8 mouse cellular contexts compared by ENCODE assay signal in genomic region chr14:52244041-52244689, GRCm38 (mm10). TPM values are rescaled to one million over a fixed set of nuclear protein-coding genes. Genes with fewer than 3 reads are reported as not detected.
DNase-seq lines count a peak whose midpoint lies in the region; ATAC-seq and TF ChIP-seq lines count a peak whose summit lies in the region.

No protein-coding gene starts in this region.

- H3K27ac ChIP-seq in forebrain, embryonic 12.5 days = peak overlapping the region; percentile 50; the same call in 1 of the 2 replicates
- peak overlapping the region; percentile 73 for H3K27ac ChIP-seq in heart, postnatal 0 days (ENCODE audit: low read depth)
- H3K27ac ChIP-seq in liver, embryonic 16.5 days (ENCODE audit: low read length) = peak overlapping the region; percentile 63
- H3K27ac ChIP-seq in neural tube, embryonic 13.5 days (replicated peaks) = peak overlapping the region; percentile 75
- peak overlapping the region; percentile 74 for H3K27ac ChIP-seq in testis, adult 2 months (ENCODE audit: control insufficient read depth, insufficient read depth, low read depth, low read length)

- no peaks in the 10 kb centered on the region for H3K9me3 ChIP-seq in E14TG2a.4 (ENCODE audit: low read length)
- no peaks in the 10 kb centered on the region for H3K9me3 ChIP-seq in forebrain, embryonic 12.5 days
- H3K9me3 ChIP-seq in heart, postnatal 0 days (replicated peaks; ENCODE audit: control insufficient read depth, low read length) = no peaks in the 10 kb centered on the region
- no peaks in the 10 kb centered on the region for H3K9me3 ChIP-seq in liver, embryonic 16.5 days (replicated peaks; ENCODE audit: control insufficient read depth, low read length)
- no peaks in the 10 kb centered on the region for H3K9me3 ChIP-seq in neural tube, embryonic 13.5 days

- H3K27me3 ChIP-seq in E14TG2a.4 (ENCODE audit: insufficient read depth, low read length) = no peaks in the 10 kb centered on the region
- H3K27me3 ChIP-seq in forebrain, embryonic 12.5 days = no peaks in the 10 kb centered on the region
- H3K27me3 ChIP-seq in heart, postnatal 0 days (ENCODE audit: control insufficient read depth, insufficient read depth, low read length) = no peaks in the 10 kb centered on the region
- H3K27me3 ChIP-seq in liver, embryonic 16.5 days (ENCODE audit: control insufficient read depth, insufficient read depth, low read depth, low read length) = no peaks in the 10 kb centered on the region
- no peaks in the 10 kb centered on the region for H3K27me3 ChIP-seq in neural tube, embryonic 13.5 days
- no peaks in the 10 kb centered on the region for H3K27me3 ChIP-seq in testis, adult 2 months (ENCODE audit: control insufficient read depth, insufficient read depth, low read length)

- H3K4me2 ChIP-seq in forebrain, embryonic 12.5 days = peak overlapping the region; percentile 91
- H3K4me2 ChIP-seq in heart, postnatal 0 days (ENCODE audit: low read depth, low read length) = peak overlapping the region; percentile 65
- peak overlapping the region; percentile 89 for H3K4me2 ChIP-seq in liver, embryonic 16.5 days (ENCODE audit: low read depth, low read length)
- peak overlapping the region; percentile 90 for H3K4me2 ChIP-seq in neural tube, embryonic 13.5 days

- no peak for TF ChIP-seq EP300 in heart, postnatal 0 days (IDR thresholded peaks at IDR 0.05; ENCODE audit: low read depth)

- peak; percentile 77 for TF ChIP-seq POLR2A in testis, adult 2 months (IDR thresholded peaks at IDR 0.05; ENCODE audit: control insufficient read depth, low read depth, low read length)

- under 1% methylated on average over 32 of the region's 32 CpGs for WGBS in forebrain, embryonic 12.5 days
- under 1% methylated on average over 32 of the region's 32 CpGs for WGBS in heart, postnatal 0 days
- under 1% methylated on average over 32 of the region's 32 CpGs for WGBS in liver, embryonic 16.5 days (ENCODE audit: insufficient replicate concordance)
- WGBS in neural tube, embryonic 13.5 days = under 1% methylated on average over 32 of the region's 32 CpGs

- peak; percentile 100 for DNase-seq in c-Kit-positive CD71-positive TER-119-positive erythroid progenitor cells, embryonic 14.5 days (ENCODE audit: low spot score)
- DNase-seq in heart, postnatal 0 days (ENCODE audit: low spot score) = peak; percentile 97
- DNase-seq in kidney, postnatal 4 days = peak; percentile 99

- no peak for TF ChIP-seq CTCF in E14TG2a.4 (conservative IDR thresholded peaks at IDR 0.05; ENCODE audit: low read length)
- no peak for TF ChIP-seq CTCF in heart, postnatal 0 days (IDR thresholded peaks at IDR 0.05; ENCODE audit: low read depth)
- TF ChIP-seq CTCF in testis, adult 2 months (IDR thresholded peaks at IDR 0.05; ENCODE audit: control insufficient read depth, insufficient read depth, insufficient replicate concordance, low read depth, low read length) = no peak

- ATAC-seq in forebrain, embryonic 12.5 days (ENCODE audit: low FRiP score) = peak; percentile 100
- peak; percentile 99 for ATAC-seq in heart, postnatal 0 days (ENCODE audit: insufficient read depth, low read depth)
- ATAC-seq in liver, embryonic 16.5 days (ENCODE audit: low read depth) = peak; percentile 99
- peak; percentile 100 for ATAC-seq in neural tube, embryonic 13.5 days (ENCODE audit: low read depth)

- peak overlapping the region; percentile 87 for H3K9ac ChIP-seq in forebrain, embryonic 12.5 days
- H3K9ac ChIP-seq in heart, postnatal 0 days (replicated peaks; ENCODE audit: low read depth, low read length) = peak overlapping the region; percentile 68
- peak overlapping the region; percentile 87 for H3K9ac ChIP-seq in liver, embryonic 16.5 days (ENCODE audit: low read depth, low read length)
- H3K9ac ChIP-seq in neural tube, embryonic 13.5 days = peak overlapping the region; percentile 89

- peaks cover 54% of the 10 kb centered on the region for H3K4me1 ChIP-seq in E14TG2a.4 (replicated peaks; ENCODE audit: low read depth, low read length)
- peaks cover 15% of the 10 kb centered on the region for H3K4me1 ChIP-seq in forebrain, embryonic 12.5 days
- 0 out of 2 replicates have a peak, but pooled peaks cover 7% of the 10 kb centered on the region for H3K4me1 ChIP-seq in heart, postnatal 0 days (ENCODE audit: control insufficient read depth, insufficient read depth)
- H3K4me1 ChIP-seq in liver, embryonic 16.5 days (ENCODE audit: control insufficient read depth, low read depth, low read length) = peaks cover 21% of the 10 kb centered on the region
- H3K4me1 ChIP-seq in neural tube, embryonic 13.5 days (replicated peaks) = peaks cover 24% of the 10 kb centered on the region
- peaks cover 2% of the 10 kb centered on the region for H3K4me1 ChIP-seq in testis, adult 2 months (ENCODE audit: control insufficient read depth, insufficient read depth, low read length)

- no peaks in the 10 kb centered on the region for H3K36me3 ChIP-seq in E14TG2a.4 (ENCODE audit: insufficient read depth, low read length)
- peaks cover 5% of the 10 kb centered on the region; the same call in 1 of the 2 replicates for H3K36me3 ChIP-seq in forebrain, embryonic 12.5 days (replicated peaks)
- no peaks in the 10 kb centered on the region for H3K36me3 ChIP-seq in heart, postnatal 0 days (replicated peaks; ENCODE audit: control insufficient read depth, insufficient read depth, low read length)
- H3K36me3 ChIP-seq in liver, embryonic 16.5 days (ENCODE audit: control insufficient read depth, insufficient read depth) = no peaks in the 10 kb centered on the region
- no peaks in the 10 kb centered on the region for H3K36me3 ChIP-seq in neural tube, embryonic 13.5 days
- H3K36me3 ChIP-seq in testis, adult 2 months (ENCODE audit: control insufficient read depth, insufficient read depth, low read length) = no peaks in the 10 kb centered on the region

- peak overlapping the region; percentile 85 for H3K4me3 ChIP-seq in E14TG2a.4 (replicated peaks; ENCODE audit: low read length)
- peak overlapping the region; percentile 80 for H3K4me3 ChIP-seq in forebrain, embryonic 12.5 days (replicated peaks)
- peak overlapping the region; percentile 79 for H3K4me3 ChIP-seq in heart, postnatal 0 days (ENCODE audit: low read depth, low read length)
- H3K4me3 ChIP-seq in liver, embryonic 16.5 days (ENCODE audit: low read depth, low read length) = peak overlapping the region; percentile 92
- peak overlapping the region; percentile 84 for H3K4me3 ChIP-seq in neural tube, embryonic 13.5 days
- H3K4me3 ChIP-seq in testis, adult 2 months (ENCODE audit: control insufficient read depth, low read depth, low read length) = peak overlapping the region; percentile 98

RNA-seq across cellular contexts. Expression of gene Chd8, which starts 13.4 kb away (rescaled TPM):
- polyA plus RNA-seq in forebrain, embryonic 12.5 days (2016; fragmentation: Nextera tagmentation; extraction: Ambion mirVana) = 57.8 and 65.9 TPM in 2 replicates
- 18.1 and 28.8 TPM in 2 replicates for total RNA-seq in heart, postnatal 0 days (2014; rRNA removed; ENCODE audit: low replicate concordance)
- 12.9 and 13.0 TPM in 2 replicates for polyA plus RNA-seq in heart, postnatal 0 days (2015; fragmentation: Nextera tagmentation; extraction: Ambion mirVana)
- polyA plus RNA-seq in liver, embryonic 16.5 days (2015; fragmentation: Nextera tagmentation; extraction: Ambion mirVana) = 11.6 and 12.6 TPM in 2 replicates
- polyA plus RNA-seq in neural tube, embryonic 13.5 days (2015; fragmentation: Nextera tagmentation; extraction: Ambion mirVana) = 35.8 and 47.6 TPM in 2 replicates
- 16.4 and 17.5 TPM in 2 replicates for polyA plus RNA-seq in testis, adult 2 months (2012; rRNA removed)

RNA-seq across cellular contexts. Expression of gene Tox4, which starts 34.8 kb away (rescaled TPM):
- 52.4 and 58.5 TPM in 2 replicates for polyA plus RNA-seq in forebrain, embryonic 12.5 days (2016; fragmentation: Nextera tagmentation; extraction: Ambion mirVana)
- total RNA-seq in heart, postnatal 0 days (2014; rRNA removed; ENCODE audit: low replicate concordance) = 30.1 and 63.3 TPM in 2 replicates
- 21.8 and 22.0 TPM in 2 replicates for polyA plus RNA-seq in heart, postnatal 0 days (2015; fragmentation: Nextera tagmentation; extraction: Ambion mirVana)
- polyA plus RNA-seq in liver, embryonic 16.5 days (2015; fragmentation: Nextera tagmentation; extraction: Ambion mirVana) = 16.8 and 18.8 TPM in 2 replicates
- 52.7 and 58.5 TPM in 2 replicates for polyA plus RNA-seq in neural tube, embryonic 13.5 days (2015; fragmentation: Nextera tagmentation; extraction: Ambion mirVana)
- 41.5 and 47.3 TPM in 2 replicates for polyA plus RNA-seq in testis, adult 2 months (2012; rRNA removed)

RNA-seq across cellular contexts. Expression of gene Rab2b, which starts 35.2 kb away (rescaled TPM):
- polyA plus RNA-seq in forebrain, embryonic 12.5 days (2016; fragmentation: Nextera tagmentation; extraction: Ambion mirVana) = 30.6 and 35.2 TPM in 2 replicates
- 6.6 and 11.9 TPM in 2 replicates for total RNA-seq in heart, postnatal 0 days (2014; rRNA removed; ENCODE audit: low replicate concordance)
- polyA plus RNA-seq in heart, postnatal 0 days (2015; fragmentation: Nextera tagmentation; extraction: Ambion mirVana) = 9.0 and 10.3 TPM in 2 replicates
- 3.0 and 3.1 TPM in 2 replicates for polyA plus RNA-seq in liver, embryonic 16.5 days (2015; fragmentation: Nextera tagmentation; extraction: Ambion mirVana)
- 57.2 and 64.7 TPM in 2 replicates for polyA plus RNA-seq in neural tube, embryonic 13.5 days (2015; fragmentation: Nextera tagmentation; extraction: Ambion mirVana)
- polyA plus RNA-seq in testis, adult 2 months (2012; rRNA removed) = 16.5 and 20.0 TPM in 2 replicates

RNA-seq across cellular contexts. Expression of gene Supt16, which starts 46.9 kb away (rescaled TPM):
- 86.9 and 95.5 TPM in 2 replicates for polyA plus RNA-seq in forebrain, embryonic 12.5 days (2016; fragmentation: Nextera tagmentation; extraction: Ambion mirVana)
- 10.2 and 12.6 TPM in 2 replicates for total RNA-seq in heart, postnatal 0 days (2014; rRNA removed; ENCODE audit: low replicate concordance)
- 12.9 and 14.4 TPM in 2 replicates for polyA plus RNA-seq in heart, postnatal 0 days (2015; fragmentation: Nextera tagmentation; extraction: Ambion mirVana)
- polyA plus RNA-seq in liver, embryonic 16.5 days (2015; fragmentation: Nextera tagmentation; extraction: Ambion mirVana) = 26.2 and 28.5 TPM in 2 replicates
- 43.6 and 53.9 TPM in 2 replicates for polyA plus RNA-seq in neural tube, embryonic 13.5 days (2015; fragmentation: Nextera tagmentation; extraction: Ambion mirVana)
- 9.0 and 12.2 TPM in 2 replicates for polyA plus RNA-seq in testis, adult 2 months (2012; rRNA removed)

Comparison
In these comparisons a context has a peak if more than half of its experiments do, and no peak if none do; other contexts are left out.
1. Peak in every context shown above with its lines: DNase-seq, ATAC-seq, H3K4me3 ChIP-seq and H3K27ac ChIP-seq.